Mouse (Mus musculus) gastrocnemius, adult 18-20 months (tissue): ENCODE measurements at regions not wholly inside any gene's neighbourhood (a gene's known extent, or its start where the extent isn't known, plus 50 kb on each side); places are given as distances from the start of the nearest gene placed in this dataset.

Experiments used
- DNase-seq: peaks from one replicate; pipeline ENCODE4 v3.0.0; 2021; ENCODE audit warnings: low spot score

- DNase-seq: peak; percentile 23
These were observed 112.0 kb downstream of the Gm19410 start for GRCm38 (mm10) chr8:35877581-35877980.

DNA sequence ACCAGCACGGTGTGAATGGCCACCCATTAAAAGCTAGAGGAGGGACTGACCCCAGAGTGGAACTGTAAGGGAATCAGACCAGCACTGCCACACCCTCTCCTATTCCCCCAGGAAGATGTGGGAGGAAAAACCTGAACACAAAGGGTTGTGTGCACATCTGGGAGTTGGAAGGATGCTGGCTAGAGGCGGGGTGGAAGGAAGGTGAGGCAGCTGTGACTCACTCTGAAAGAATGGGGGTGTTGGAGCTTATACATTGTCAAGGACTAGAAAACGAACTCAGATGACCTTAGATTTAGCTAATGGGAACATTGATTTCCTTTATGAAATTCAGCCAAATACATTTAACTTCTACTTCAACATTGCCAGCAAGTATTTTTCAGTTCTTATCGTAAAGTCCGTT is 116.2 kb downstream of the Gm19410 start:
- DNase-seq: peak; percentile 16

DNA sequence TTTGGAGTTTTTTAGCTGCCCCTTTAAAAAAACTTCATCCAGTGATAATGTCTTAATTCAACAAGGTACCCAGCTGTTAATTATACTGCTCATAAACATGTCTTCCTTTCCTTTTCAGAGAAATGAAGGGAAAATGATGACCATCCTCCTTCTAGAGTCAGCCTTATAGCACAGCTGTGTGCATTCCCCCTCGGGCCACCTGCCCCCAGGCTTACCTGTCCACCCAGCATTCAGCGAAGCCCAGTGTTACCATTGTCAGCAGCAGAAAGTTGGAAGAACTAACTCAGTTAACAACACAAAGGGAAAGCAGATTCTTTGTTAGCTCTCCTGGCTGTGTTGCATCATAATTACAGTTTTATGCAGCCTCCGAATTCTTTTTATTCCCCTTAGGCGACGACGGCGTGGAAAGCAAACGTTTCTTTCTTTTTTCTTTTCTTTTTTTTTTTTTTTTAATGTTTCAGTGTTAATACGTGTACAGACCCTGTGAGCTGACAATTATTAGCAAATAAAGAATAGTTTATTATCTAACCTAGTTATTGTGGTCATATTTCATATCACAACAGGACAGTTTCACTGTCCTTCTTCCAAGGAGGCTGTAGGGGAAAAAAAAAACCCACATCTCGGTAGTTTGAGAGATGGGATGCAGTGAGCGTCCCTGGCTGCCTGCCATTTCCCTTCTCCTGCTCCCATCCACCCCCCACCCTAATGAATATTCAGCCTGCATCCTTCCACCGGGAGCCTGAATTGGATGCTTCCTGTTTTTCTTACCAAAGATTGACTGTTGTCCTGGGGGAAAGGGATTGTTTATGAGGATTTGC is 117.3 kb downstream of the Gm19410 start:
- DNase-seq: peak; percentile 36

DNA sequence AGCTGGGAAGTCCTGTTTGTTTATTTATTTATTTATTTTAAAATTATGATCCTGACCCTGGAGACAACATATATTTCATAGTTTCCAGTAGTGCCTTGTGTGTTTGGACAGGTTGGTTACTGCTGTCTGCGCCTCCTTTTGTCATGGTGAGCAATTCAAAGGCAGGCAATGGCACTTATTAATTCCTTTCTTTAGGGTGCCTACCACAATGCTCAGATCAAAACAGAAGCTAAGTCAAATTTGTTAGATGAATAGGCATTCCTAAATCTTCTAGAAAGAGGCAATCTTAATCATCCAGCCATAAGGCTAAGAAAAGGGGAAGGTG is 117.8 kb downstream of the Gm19410 start:
- DNase-seq: no peak

- DNase-seq: no peak
These were observed 119.0 kb downstream of the Gm19410 start for GRCm38 (mm10) chr8:35884545-35884944.

DNA sequence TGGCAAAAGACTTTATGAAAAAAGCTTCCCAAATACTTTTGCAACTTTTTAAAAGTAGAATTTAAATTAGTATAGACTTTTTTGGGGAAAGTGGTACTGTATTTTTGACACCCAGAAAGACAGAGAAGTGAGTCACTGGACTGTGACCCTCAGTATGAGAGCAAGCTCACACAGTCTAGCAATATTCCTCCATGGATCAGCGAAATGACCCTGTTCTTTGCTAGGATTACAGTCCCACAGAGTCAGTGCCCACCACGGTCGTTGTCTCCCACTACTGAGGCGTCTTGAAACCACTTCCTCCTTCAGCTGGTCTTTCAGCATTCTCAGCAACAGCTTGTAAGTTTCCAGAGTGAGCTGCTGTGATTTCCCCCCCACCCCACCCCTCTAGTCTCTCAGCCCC is 124.5 kb downstream of the Gm19410 start:
- DNase-seq: no peak

DNA sequence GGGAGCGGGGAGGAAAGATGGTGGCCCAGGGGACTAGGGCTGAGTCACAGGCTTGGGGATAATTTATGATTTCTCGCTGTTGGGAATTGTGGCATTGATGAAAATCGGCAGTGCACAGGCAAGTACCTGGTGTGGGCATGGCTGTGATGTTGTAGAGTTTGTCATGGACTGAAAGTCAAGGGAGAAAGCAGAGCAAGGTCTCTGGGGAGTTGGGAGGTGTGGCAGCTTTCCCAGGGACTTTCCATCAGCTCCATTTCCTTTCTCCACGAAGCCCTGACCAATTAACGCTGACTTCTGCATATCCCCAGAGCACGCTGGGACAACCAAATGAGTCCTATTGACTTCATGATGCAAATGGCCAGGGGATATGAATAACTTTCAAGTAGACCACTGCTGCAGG is 126.2 kb downstream of the Gm19410 start:
- DNase-seq: peak; percentile 19

DNA sequence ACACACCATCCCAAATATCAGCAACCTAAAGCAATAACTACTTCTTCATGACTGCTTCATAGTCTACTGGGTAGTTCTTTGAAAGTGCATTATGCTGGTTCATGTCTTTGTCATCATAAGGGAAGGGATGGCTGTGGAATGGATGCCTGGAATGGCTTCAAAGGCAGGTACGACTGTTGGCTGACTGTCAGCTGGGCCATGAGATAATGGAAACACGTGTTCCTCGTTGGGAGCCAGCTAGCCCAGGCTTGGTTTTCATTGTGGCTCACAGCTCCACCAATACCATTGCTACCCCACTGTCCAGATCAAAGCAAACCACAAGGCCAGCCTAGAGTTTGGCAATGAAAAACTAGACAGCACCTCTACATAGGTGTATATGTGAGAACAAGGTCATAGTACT is 132.9 kb downstream of the Gm19410 start:
- DNase-seq: no peak

DNA sequence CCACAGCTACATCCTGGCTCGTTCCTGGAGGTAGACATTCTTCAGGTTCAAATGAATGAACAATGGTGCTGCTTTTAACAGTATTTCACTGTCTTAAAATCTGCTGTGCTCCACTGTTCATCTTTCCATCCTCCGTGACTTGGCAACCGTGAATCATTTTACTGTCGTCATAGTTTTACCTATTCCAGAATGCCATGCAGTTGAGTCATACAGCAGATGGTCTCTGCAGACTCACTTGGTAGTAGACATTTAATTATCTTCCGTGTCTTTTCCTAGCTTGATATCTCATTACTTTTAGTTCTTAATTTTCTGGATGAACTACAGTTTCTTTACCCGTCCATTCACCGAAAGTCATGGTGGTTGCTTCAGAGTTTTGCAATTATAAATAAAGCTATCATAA is 135.9 kb downstream of the Gm19410 start:
- DNase-seq: no peak

DNA sequence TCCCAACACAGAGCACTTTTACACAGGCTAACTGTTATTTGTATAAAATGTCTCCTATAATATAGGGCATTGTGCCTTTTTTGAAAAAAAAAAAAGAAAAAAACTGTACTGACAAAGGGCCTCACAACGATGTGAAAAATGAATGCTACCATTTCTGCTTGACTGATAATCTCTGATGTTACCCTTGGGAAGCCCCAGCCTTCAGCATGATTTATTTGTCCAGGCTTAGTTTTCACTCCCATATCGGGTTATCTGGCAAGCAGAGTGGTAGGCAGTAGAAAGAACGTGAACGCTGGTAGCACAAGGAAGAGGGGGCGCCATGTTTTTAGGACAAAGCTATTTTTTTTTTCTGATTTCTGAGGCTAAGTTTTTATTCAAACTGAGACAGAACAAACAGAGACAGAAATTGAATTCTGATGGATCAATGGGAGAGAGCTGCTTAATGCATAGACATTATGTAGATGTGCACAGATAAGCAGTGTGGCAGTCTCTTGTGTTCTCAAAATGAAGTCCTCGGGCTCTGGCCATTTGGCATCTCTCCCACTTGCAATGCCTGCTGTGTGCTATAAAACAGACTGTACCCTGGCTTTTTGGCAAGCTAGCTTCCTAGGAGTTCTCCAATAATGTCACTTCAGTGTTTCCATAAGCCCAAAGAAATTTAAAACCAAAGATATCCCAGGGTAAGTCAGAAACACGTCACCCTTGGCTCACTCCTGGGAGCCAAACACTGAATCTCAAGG is 139.3 kb downstream of the Gm19410 start:
- DNase-seq: peak; percentile 11

DNA sequence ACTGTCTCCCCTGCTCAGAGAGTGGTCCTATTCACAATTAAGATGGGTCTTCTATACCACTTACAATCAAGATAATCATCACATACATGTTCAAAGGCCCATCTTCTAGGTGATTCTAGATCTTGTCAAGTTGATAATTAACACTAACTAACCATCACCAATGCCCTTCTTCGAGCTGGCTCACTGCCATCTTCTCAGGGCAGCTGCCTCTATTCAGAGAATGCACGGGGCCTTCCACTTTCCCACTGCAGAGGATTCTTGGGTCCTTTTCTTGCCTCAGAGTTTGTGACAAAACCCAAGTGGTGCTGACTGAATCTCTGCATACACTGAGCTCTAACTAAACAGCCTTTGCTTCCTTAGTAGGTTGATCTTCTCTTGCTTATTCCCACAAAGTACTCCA is 142.4 kb downstream of the Gm19410 start:
- DNase-seq: no peak

DNA sequence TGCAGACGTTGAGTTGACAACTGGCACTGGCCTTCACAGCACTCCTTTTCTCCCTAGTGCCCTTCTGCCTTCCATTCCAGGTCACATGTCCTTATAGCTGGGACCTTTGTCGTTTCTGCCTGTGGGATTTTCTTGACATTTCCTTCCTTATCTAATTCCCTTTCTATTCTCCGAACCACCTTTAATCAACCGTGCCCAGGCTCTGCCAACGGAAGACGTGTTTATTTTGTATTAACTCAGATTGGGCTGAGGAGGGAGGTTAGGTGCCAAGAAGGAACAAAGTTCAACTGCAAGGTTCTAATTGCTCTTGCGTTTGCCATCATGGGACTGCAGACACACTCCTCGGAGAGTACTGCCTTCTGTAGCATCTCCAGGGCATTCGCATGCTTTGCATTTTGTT is 146.7 kb downstream of the Gm19410 start:
- no peak for DNase-seq

DNA sequence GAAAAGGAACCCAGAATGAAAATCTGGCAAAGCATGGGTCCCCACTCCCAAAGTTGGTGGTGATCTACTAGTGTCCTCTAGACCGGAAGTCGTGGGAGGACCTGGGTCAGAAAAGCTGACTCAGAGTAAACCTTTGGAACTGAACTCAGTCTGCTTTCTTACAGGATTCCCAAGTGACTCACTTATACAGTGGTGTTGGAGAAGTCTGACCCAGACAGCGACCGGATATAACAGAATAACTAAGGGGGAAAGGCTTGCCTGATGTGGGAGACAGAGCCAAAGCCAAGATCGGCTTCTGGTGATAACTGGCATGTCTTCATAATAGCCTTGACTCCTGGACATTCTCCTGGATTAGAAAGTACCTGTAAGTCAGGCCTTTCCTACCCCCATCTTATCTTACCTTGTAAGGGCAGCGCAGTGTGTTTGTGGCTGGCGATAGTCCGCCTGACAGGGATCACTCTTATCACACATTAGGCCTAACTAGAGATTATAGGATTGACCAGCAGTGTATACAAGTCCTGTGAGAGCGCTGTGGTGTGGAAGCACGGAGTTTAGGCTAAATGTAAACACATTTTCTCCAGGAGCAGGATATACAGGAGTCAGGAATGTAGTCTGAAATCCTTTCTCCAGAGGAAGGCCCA is 150.4 kb downstream of the Gm19410 start:
- DNase-seq: no peak

- no peak for DNase-seq
These were observed 152.0 kb downstream of the Gm19410 start for GRCm38 (mm10) chr8:35917573-35917972.

GRCm38 (mm10) chr8:35919451-35919850 is 153.9 kb downstream of the Gm19410 start:
- no peak for DNase-seq

DNA sequence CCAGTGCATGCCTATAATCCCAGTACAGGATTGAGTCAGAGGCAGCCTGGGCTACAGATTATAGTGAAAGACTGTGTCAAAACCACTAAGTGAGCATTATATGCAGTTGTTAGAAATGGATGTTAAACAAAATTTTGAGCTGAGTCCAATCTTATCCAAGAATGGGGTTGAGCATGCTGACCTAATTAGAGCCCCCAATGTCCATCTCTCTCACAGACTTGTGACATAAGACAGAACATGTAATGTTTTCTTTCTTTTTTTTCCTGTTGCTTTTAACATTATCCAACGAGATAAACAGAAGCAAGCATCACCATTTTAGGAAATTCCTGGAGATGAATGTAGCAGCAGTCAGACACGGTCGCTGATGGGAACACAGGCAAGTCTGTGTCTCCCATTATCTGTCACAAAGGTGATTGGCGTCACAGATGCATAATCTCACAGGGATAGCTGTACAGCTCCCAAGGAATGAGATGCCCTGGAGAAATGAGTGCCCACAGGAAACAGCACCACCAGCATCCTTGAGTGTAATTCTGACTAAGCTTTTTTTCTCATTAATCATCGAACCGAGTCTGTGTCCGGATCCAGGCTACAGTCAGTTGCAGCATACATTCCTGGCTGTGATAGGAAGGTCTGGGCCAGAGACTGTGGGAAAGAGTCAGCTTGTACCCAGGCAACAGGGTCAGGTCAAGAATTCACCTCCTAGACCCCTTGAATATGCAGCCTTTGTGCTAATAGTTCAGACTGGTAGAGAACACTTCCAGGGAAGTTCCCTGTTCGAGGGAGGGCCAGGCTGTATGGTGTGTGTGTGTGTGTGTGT is 154.5 kb downstream of the Gm19410 start:
- no peak for DNase-seq

GRCm38 (mm10) chr8:35924026-35924425 is 158.4 kb downstream of the Gm19410 start:
- no peak for DNase-seq

DNA sequence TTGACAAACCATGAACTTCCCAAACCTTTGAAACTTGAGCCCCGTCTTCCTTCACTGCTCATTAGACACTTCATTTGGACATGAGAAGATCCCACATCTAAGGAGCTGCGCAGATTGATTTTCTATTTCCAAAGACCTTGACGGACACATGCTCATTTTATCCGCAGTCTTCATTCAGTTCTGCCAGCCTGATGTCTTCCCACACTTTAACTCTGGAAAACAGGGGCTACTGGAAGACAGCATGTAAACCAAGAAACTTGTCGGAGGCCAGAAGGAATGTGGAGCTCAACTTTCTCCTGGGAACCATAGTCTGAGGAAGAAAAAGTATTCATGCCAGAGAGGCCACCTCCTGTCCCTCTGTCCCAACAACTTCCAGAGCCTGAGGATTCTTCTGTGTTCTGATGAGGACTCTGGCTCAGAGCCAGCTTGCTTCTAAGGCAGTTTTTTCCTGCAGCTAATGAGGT is 161.8 kb downstream of the Gm19410 start:
- DNase-seq: no peak

DNA sequence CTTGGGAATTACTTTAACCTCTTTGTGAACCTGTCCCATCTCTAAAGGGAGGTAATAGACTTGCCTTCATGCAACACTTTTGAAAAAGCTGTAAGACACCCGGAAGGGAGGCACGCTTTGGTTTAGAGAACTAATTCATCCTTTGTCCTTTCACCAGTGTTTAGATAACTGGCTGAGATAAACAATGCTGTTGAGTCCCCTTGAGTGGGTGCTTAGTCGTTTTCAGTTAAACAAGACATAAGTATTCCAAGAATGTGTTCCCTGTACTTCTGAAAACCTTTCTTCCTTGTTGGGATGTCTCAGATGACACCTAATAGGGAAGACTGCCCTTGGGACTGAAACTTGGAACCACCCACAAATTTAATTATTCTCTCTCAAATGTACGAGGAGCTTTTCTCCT is 164.7 kb downstream of the Gm19410 start:
- DNase-seq: no peak

DNA sequence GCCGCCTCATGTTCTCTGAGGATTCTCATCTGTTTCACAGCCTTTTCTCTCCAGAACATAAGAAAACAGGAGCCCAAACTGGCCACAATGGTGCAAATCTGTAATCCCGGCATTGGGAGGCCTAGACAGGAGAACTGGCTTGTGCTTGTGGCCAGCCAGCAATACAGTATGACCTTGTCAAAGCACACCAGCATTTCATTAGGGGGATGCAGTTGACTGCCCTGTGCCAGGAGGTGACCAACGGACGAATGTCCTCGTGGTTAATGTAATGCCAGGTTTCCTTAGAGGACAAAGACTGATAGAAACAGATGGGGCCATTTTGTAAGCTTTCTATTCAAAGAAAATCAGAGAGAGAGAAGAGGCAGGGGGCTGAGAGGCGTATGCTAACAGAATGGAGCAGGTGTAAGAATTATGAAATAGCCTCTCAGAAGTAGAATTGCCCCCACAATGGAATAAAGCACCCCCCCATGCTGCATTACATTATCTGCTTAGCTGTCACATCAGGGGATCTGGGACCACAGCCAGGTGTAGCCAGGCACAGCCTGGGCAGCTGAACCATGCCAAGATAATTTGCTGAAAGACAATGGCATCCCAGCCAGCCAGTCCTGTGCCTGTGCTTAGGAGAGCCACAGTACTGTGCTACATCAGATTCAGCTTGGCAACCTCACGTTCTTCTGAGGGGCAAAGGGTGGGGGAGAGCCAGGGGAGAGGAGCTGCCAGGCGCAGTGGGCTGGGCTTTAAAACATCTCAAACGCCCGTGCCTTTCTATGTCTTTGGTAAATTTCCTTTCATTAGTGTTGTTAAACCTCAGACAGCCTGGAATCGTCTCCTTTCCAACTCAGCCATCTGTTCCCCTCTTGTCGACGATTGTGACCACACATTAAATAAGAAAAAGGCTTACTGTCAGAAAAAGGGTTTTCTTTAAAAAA is 167.9 kb downstream of the Gm19410 start:
- no peak for DNase-seq
